Mouse (Mus musculus) midbrain, embryonic 13.5 days (tissue): ENCODE measurements around the gene Mylk4. TPM values are rescaled to one million over a fixed set of nuclear protein-coding genes. Genes with fewer than 3 reads are reported as not detected.
A peak's percentile ranks its signal among the peaks of the same experiment; 100 is the strongest.

ENCODE experiments used
- ATAC-seq: fragments of 200-750 bp; cut with Nextera tagmentation; 2 replicates; pipeline ENCODE4 v1.8.0; 2017; ENCODE audit warnings: mild to moderate bottlenecking, moderate TSS enrichment, moderate library complexity
- H3K27ac ChIP-seq: fragments of 300-500 bp; sonication (generic); 2 replicates; pipeline ENCODE4 v1.5.1; 2015; ENCODE audit warnings: inconsistent platforms, mild to moderate bottlenecking, moderate library complexity
- H3K27me3 ChIP-seq: fragments of 300-500 bp; sonication (generic); 2 replicates; pipeline ENCODE4 v1.6.1; 2015; ENCODE audit warnings: mild to moderate bottlenecking, inconsistent platforms
- H3K36me3 ChIP-seq: fragments of 300-500 bp; sonication (generic); 2 replicates; pipeline ENCODE4 v1.6.1; 2015; ENCODE audit warnings: mild to moderate bottlenecking, inconsistent platforms
- H3K4me1 ChIP-seq: fragments of 300-500 bp; sonication (generic); replicated peaks from 2 replicates; pipeline ENCODE4 v1.6.1; 2015; ENCODE audit warnings: inconsistent platforms
- H3K4me2 ChIP-seq: fragments of 300-500 bp; sonication (generic); replicated peaks from 2 replicates; pipeline ENCODE4 v1.6.1; 2015; ENCODE audit warnings: moderate library complexity, mild to moderate bottlenecking, inconsistent platforms
- H3K4me3 ChIP-seq: fragments of 300-500 bp; sonication (generic); replicated peaks from 2 replicates; pipeline ENCODE4 v1.5.1; 2015; ENCODE audit warnings: mild to moderate bottlenecking, inconsistent platforms
- H3K9ac ChIP-seq: fragments of 300-500 bp; sonication (generic); replicated peaks from 2 replicates; pipeline ENCODE4 v1.6.1; 2015; ENCODE audit warnings: mild to moderate bottlenecking, inconsistent platforms
- H3K9me3 ChIP-seq: fragments of 300-500 bp; sonication (generic); 2 replicates; pipeline ENCODE4 v1.6.1; 2016; ENCODE audit warnings: mild to moderate bottlenecking, inconsistent platforms
- WGBS: fragments of 180-500 bp; shearing (Covaris S2); methylation state at CpG from one replicate; pipeline ENCODE4 v1.1.7; 2015; 5-methylcytosine and 5-hydroxymethylcytosine counted together
- polyA plus RNA-seq: library from polyadenylated mRNA; unstranded; fragments of >200 nt; fragmentation: Nextera tagmentation; extraction: Ambion mirVana; gene quantifications from 2 replicates; pipeline ENCODE4 v1.2.1, GENCODE M21; 2015

The Mylk4 gene
- polyA plus RNA-seq, 1 experiment from 2014 or later: 0.04 TPM

DNA sequence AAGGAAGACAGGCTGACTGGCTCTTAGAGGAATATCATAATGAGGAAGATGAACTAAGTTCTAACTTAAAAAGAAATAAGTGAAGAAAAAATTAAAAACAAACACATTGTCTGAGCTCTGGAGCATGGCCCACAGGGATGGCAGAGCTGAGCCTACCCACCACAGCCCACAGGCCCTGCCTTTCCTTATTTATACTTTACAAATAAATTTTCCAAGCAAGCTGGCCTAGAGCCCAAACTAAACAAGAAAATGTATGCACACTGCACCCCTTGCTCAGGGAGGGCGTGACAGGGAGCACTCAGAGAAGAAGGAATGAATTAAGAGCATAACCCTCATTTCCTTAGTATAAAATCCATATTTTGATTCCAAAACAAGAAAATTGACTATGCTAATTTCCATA is 82.2 kb downstream of the Mylk4 start:
- H3K27me3 ChIP-seq: no peaks in the 10 kb centered on the region
- no peaks in the 10 kb centered on the region for H3K36me3 ChIP-seq
- H3K9ac ChIP-seq: no peak overlapping the region
- no peaks in the 10 kb centered on the region for H3K9me3 ChIP-seq
- WGBS: 84% methylated on average over 1 of the region's 1 CpGs
- no peak overlapping the region for H3K4me2 ChIP-seq
- no peak overlapping the region for H3K27ac ChIP-seq
- no peak overlapping the region for H3K4me3 ChIP-seq
- H3K4me1 ChIP-seq: 0 out of 2 replicates have a peak, but pooled peaks cover 4% of the 10 kb centered on the region
- ATAC-seq: no peak

DNA sequence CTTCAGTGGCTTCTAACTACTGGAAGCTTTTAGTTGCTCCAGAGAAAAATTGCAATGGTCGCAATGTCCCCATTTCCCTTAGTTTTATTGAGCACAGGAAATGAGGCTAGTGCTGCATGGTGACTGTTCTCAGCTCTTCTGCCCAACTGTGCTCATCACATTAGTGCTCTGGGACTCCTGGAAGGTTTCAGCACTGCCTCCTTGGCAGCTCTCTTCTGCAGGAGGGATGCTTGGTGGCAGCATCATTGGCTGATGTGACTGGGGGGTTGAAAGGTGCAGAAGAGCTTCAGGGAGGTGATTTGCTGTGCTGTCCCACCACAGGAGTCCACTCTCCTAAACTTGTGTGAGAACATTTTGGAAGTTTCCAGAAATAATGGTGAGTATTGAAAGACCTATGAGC is 84.4 kb downstream of the Mylk4 start:
- no peak for ATAC-seq
- no peak overlapping the region for H3K4me3 ChIP-seq
- no peak overlapping the region for H3K4me2 ChIP-seq
- H3K36me3 ChIP-seq: no peaks in the 10 kb centered on the region
- H3K27ac ChIP-seq: no peak overlapping the region
- no peaks in the 10 kb centered on the region for H3K9me3 ChIP-seq
- H3K9ac ChIP-seq: no peak overlapping the region
- no peaks in the 10 kb centered on the region for H3K27me3 ChIP-seq
- no peaks in the 10 kb centered on the region for H3K4me1 ChIP-seq
- 93% methylated on average over 1 of the region's 1 CpGs for WGBS

DNA sequence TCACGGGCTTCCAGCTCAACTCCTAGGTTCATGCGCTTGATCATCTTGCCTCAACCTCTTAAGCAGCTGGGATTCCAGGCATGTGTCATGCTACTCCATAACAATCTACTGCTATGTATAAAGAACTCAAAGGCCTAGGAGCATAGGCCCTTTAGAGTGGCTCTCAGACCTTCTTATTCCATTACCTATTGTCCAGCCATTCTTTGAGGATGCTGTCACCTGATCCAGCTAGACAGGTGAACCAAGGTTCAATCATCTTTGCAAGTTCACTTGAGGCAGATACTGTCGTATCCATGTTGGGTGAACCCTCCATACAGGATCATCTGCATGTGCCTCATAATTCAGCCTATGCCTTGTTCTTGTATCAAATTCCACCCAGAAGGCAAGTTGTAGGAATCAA is 84.8 kb downstream of the Mylk4 start:
- Histone ChIP-seq H3K4me2 (no peak overlapping the region), H3K9ac (no peak overlapping the region), H3K27me3 (no peaks in the 10 kb centered on the region), H3K4me1 (no peaks in the 10 kb centered on the region), H3K36me3 (no peaks in the 10 kb centered on the region), H3K9me3 (no peaks in the 10 kb centered on the region), H3K27ac (no peak overlapping the region), H3K4me3 (no peak overlapping the region)
- no peak for ATAC-seq
- 90% methylated on average over 3 of the region's 3 CpGs for WGBS

GRCm38 (mm10) chr13:32693886-32694455 is 89.8 kb downstream of the Mylk4 start:
- Histone ChIP-seq H3K9me3 (no peaks in the 10 kb centered on the region), H3K4me3 (no peak overlapping the region), H3K9ac (no peak overlapping the region), H3K4me1 (no peaks in the 10 kb centered on the region), H3K27ac (no peak overlapping the region), H3K27me3 (no peaks in the 10 kb centered on the region), H3K36me3 (no peaks in the 10 kb centered on the region), H3K4me2 (no peak overlapping the region)
- ATAC-seq: no peak
- WGBS: 93% methylated on average over 6 of the region's 6 CpGs

DNA sequence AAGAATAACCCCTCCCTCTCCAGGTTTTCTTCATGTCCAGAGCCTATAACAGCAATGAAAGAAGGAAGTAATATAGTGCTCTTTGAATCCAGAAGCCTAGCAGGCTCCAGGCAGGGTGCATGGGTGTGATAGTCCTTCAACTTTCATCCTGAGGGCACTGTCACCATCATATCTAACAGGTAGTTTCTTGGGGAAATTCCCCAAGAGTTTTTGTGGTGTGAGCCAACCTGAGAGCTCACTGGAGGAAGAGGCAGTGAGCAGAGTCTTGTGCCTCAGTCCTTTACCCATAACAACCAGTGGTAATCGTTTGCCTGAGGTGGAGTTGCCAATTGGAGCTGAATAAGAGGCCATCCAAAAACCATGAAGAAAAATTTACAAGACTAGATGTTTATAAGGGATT is 91.2 kb downstream of the Mylk4 start:
- Histone ChIP-seq H3K9ac (no peak overlapping the region), H3K4me3 (no peak overlapping the region), H3K4me1 (no peaks in the 10 kb centered on the region), H3K27me3 (no peaks in the 10 kb centered on the region), H3K36me3 (no peaks in the 10 kb centered on the region), H3K4me2 (no peak overlapping the region), H3K9me3 (no peaks in the 10 kb centered on the region), H3K27ac (no peak overlapping the region)
- 85% methylated on average over 1 of the region's 1 CpGs for WGBS
- no peak for ATAC-seq

- Histone ChIP-seq H3K27me3 (no peaks in the 10 kb centered on the region), H3K9ac (no peak overlapping the region), H3K4me3 (no peak overlapping the region), H3K36me3 (no peaks in the 10 kb centered on the region), H3K9me3 (no peaks in the 10 kb centered on the region), H3K4me2 (no peak overlapping the region), H3K4me1 (no peaks in the 10 kb centered on the region), H3K27ac (no peak overlapping the region)
- WGBS: 91% methylated on average over 3 of the region's 3 CpGs
- no peak for ATAC-seq
Measured at GRCm38 (mm10) chr13:32690279-32690678, 93.5 kb downstream of the Mylk4 start.

GRCm38 (mm10) chr13:32680868-32681515 is 102.8 kb downstream of the Mylk4 start:
- no peak overlapping the region for H3K27ac ChIP-seq
- no peaks in the 10 kb centered on the region for H3K9me3 ChIP-seq
- H3K4me1 ChIP-seq: no peaks in the 10 kb centered on the region
- no peak overlapping the region for H3K4me2 ChIP-seq
- peak; percentile 79 for ATAC-seq
- H3K9ac ChIP-seq: no peak overlapping the region
- H3K27me3 ChIP-seq: no peaks in the 10 kb centered on the region
- H3K36me3 ChIP-seq: no peaks in the 10 kb centered on the region
- WGBS: 46% methylated on average over 12 of the region's 12 CpGs
- H3K4me3 ChIP-seq: no peak overlapping the region

- no peak overlapping the region for H3K27ac ChIP-seq
- 80% methylated on average over 12 of the region's 12 CpGs for WGBS
- no peaks in the 10 kb centered on the region for H3K9me3 ChIP-seq
- ATAC-seq: no peak
- H3K4me1 ChIP-seq: no peaks in the 10 kb centered on the region
- H3K4me2 ChIP-seq: no peak overlapping the region
- H3K27me3 ChIP-seq: no peaks in the 10 kb centered on the region
- H3K4me3 ChIP-seq: no peak overlapping the region
- no peak overlapping the region for H3K9ac ChIP-seq
- H3K36me3 ChIP-seq: no peaks in the 10 kb centered on the region
Measured at GRCm38 (mm10) chr13:32680121-32680551, 103.6 kb downstream of the Mylk4 start.

GRCm38 (mm10) chr13:32678998-32679397 is 104.8 kb downstream of the Mylk4 start:
- H3K36me3 ChIP-seq: no peaks in the 10 kb centered on the region
- H3K4me2 ChIP-seq: no peak overlapping the region
- no peak overlapping the region for H3K4me3 ChIP-seq
- 62% methylated on average over 5 of the region's 5 CpGs for WGBS
- H3K27me3 ChIP-seq: no peaks in the 10 kb centered on the region
- ATAC-seq: no peak
- no peaks in the 10 kb centered on the region for H3K9me3 ChIP-seq
- H3K4me1 ChIP-seq: no peaks in the 10 kb centered on the region
- no peak overlapping the region for H3K9ac ChIP-seq
- no peak overlapping the region for H3K27ac ChIP-seq

DNA sequence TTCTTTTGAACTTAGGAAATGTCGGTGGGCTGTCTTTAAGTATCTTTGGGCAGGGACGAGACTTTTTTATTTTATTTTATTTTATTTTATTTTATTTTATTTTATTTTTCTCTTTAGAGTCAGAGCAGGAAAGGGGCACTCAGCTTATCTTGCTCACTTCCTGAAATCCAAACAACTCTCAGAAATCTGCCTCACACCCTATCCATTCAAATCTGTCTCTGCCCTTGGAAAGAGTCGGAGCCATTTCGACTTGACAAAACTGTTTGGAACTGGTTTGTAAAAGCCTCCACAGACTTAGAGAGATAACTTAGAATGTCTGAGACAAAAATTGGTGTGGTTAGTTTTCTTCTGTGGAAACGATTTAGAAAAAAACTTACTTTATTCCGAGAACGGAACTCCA is 113.0 kb downstream of the Mylk4 start:
- Histone ChIP-seq H3K4me3 (no peak overlapping the region), H3K4me1 (no peaks in the 10 kb centered on the region), H3K9me3 (no peaks in the 10 kb centered on the region), H3K27me3 (no peaks in the 10 kb centered on the region), H3K4me2 (no peak overlapping the region), H3K9ac (no peak overlapping the region), H3K36me3 (no peaks in the 10 kb centered on the region), H3K27ac (no peak overlapping the region)
- 89% methylated on average over 7 of the region's 7 CpGs for WGBS
- no peak for ATAC-seq

- H3K36me3 ChIP-seq: no peaks in the 10 kb centered on the region
- H3K9me3 ChIP-seq: no peaks in the 10 kb centered on the region
- WGBS: 83% methylated on average over 3 of the region's 3 CpGs
- H3K4me3 ChIP-seq: no peak overlapping the region
- no peak overlapping the region for H3K27ac ChIP-seq
- no peak overlapping the region for H3K9ac ChIP-seq
- H3K27me3 ChIP-seq: no peaks in the 10 kb centered on the region
- no peak overlapping the region for H3K4me2 ChIP-seq
- no peaks in the 10 kb centered on the region for H3K4me1 ChIP-seq
- ATAC-seq: no peak
Measured at GRCm38 (mm10) chr13:32668296-32668695, 115.5 kb downstream of the Mylk4 start.

GRCm38 (mm10) chr13:32667386-32667785 is 116.4 kb downstream of the Mylk4 start:
- Histone ChIP-seq H3K4me3 (no peak overlapping the region), H3K4me2 (no peak overlapping the region), H3K9ac (no peak overlapping the region), H3K36me3 (no peaks in the 10 kb centered on the region), H3K4me1 (no peaks in the 10 kb centered on the region), H3K9me3 (no peaks in the 10 kb centered on the region), H3K27me3 (no peaks in the 10 kb centered on the region), H3K27ac (no peak overlapping the region)
- 88% methylated on average over 4 of the region's 4 CpGs for WGBS
- ATAC-seq: no peak

DNA sequence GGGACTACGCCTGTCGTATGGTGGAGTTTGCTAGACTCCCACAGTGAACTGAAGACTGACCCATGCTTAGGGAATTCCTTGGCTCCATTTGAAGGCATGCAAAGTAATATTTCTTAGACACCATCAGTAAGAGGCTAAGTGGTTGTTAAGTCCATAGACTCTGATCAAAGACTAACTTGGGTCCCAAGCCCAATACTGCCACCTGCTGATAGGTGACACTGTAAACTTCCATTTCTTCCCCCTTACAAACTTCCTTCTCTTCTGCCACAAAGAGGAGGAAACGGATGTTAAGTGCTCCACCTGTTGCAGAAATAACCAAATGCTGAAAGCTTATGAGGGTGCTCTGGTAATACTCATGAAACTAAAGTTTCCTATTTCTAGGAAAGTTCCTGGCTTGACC is 121.7 kb downstream of the Mylk4 start:
- Histone ChIP-seq H3K9ac (no peak overlapping the region), H3K27me3 (no peaks in the 10 kb centered on the region), H3K36me3 (no peaks in the 10 kb centered on the region), H3K4me1 (no peaks in the 10 kb centered on the region), H3K4me2 (no peak overlapping the region), H3K27ac (no peak overlapping the region), H3K4me3 (no peak overlapping the region), H3K9me3 (no peaks in the 10 kb centered on the region)
- ATAC-seq: no peak
- 80% methylated on average over 3 of the region's 3 CpGs for WGBS
